Mouse (Mus musculus): Measurements from ENCODE around the gene Gm21118.
"Not testable (repeated sequence)": the region's sequence is repeated elsewhere in the genome, so short reads cannot be mapped to it uniquely, and the experiment has no call there.

The Gm21118 gene

GRCm38 (mm10) chrY:70273542-70273941 is at the start of gene Gm21118:
Gene Gm21118 (minus strand): TSS chrY:70273642.
- not testable (repeated sequence) for DNase-seq (ENCODE audit: low spot score in 2 of 2)

GRCm38 (mm10) chrY:70303187-70303586 is 29.7 kb upstream of the Gm21118 start, which contains the start of the genes Gm29423 and Gm29644:
Gene Gm29423 (minus strand): TSS chrY:70303287.
Gene Gm29644 (minus strand): TSS chrY:70303343.
- not testable (repeated sequence) for DNase-seq (ENCODE audit: low spot score in 2 of 2)
